Mouse (Mus musculus): ENCODE data around the gene Fbp1. TPM values are rescaled to one million over a fixed set of nuclear protein-coding genes. Genes with fewer than 3 reads are reported as not detected.
"Not testable (repeated sequence)": the region's sequence is repeated elsewhere in the genome, so short reads cannot be mapped to it uniquely, and the experiment has no call there.

Gene Fbp1
- polyA plus RNA-seq (2012; fragmentation: generic; extraction: Trizol): not detected

- Histone ChIP-seq H3K27me3 (ENCODE audit: control insufficient read depth, insufficient read depth, insufficient read length) (peaks cover 39% of the 10 kb centered on the region), H3K79me2 (ENCODE audit: control insufficient read depth, insufficient read depth) (no peaks in the 10 kb centered on the region), H3ac (ENCODE audit: control insufficient read depth, insufficient read length) (no peak within 1 kb of the TSS), H3K36me3 (ENCODE audit: control insufficient read depth, insufficient read depth) (no peaks in the 10 kb centered on the region), H3K4me2 (ENCODE audit: low read depth) (no peak within 1 kb of the TSS), H3K4me3 (no peak within 1 kb of the TSS)
- TF ChIP-seq CEBPB (IDR thresholded peaks at IDR 0.05; ENCODE audit: insufficient read depth, poor library complexity, severe bottlenecking): no peak
- TF ChIP-seq MYOD1 (IDR thresholded peaks at IDR 0.05; ENCODE audit: control insufficient read depth in 1 of 3, insufficient read length in 2 of 3, low read depth in 2 of 3): no peak
- no peak for TF ChIP-seq USF1 (IDR thresholded peaks at IDR 0.05; ENCODE audit: low read depth)
- no peak for TF ChIP-seq E2F4 (IDR thresholded peaks at IDR 0.05; ENCODE audit: insufficient read depth)
These were observed at the start of gene Fbp1 for GRCm38 (mm10) chr13:62887712-62888441. Fbp1 (minus strand) TSS chr13:62888282.

DNA sequence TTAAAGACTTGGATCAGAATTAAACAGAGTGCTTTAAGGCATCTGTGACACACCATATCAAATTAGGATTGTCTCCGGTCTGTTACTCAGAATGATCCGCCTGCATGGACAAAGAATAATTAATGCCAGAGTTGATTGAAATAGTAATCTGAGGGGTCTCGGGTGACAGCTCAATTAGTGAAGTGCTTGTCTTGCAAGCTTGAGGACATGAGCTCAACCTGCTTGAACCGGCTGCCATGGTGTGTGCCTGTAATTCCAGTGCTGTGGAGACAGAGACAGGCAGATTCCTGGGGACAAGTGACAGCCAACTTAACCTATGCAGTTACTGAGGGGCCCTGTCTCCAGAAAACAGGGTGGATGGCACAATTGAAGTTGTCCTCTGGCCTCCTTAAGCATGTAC is 44.4 kb upstream of the Fbp1 start:
- Histone ChIP-seq H3K79me2 (ENCODE audit: control insufficient read depth, insufficient read depth) (no peaks in the 10 kb centered on the region), H3K27me3 (ENCODE audit: control insufficient read depth, insufficient read depth, insufficient read length) (no peaks in the 10 kb centered on the region), H3K36me3 (ENCODE audit: control insufficient read depth, insufficient read depth) (no peaks in the 10 kb centered on the region), H3K4me2 (ENCODE audit: low read depth) (no peak overlapping the region), H3ac (ENCODE audit: control insufficient read depth, insufficient read length) (no peak overlapping the region), H3K4me3 (no peak overlapping the region)
- TF ChIP-seq MYOG (IDR thresholded peaks at IDR 0.05; ENCODE audit: control insufficient read depth in 1 of 3, insufficient read depth in 1 of 3, insufficient read length in 2 of 3, low read depth in 2 of 3): no peak
- TF ChIP-seq USF1 (IDR thresholded peaks at IDR 0.05; ENCODE audit: low read depth): no peak
- TF ChIP-seq TCF3 (IDR thresholded peaks at IDR 0.05; ENCODE audit: insufficient read length, low read depth): no peak
- TF ChIP-seq TCF12 (IDR thresholded peaks at IDR 0.05; ENCODE audit: insufficient read depth, poor library complexity, severe bottlenecking): no peak
- TF ChIP-seq POLR2AphosphoS2 (IDR thresholded peaks at IDR 0.05; ENCODE audit: insufficient read length, low read depth): no peak
- no peak for TF ChIP-seq E2F4 (IDR thresholded peaks at IDR 0.05; ENCODE audit: insufficient read depth)
- TF ChIP-seq SRF (IDR thresholded peaks at IDR 0.05; ENCODE audit: control insufficient read depth, insufficient read length, low read depth): no peak
- no peak for TF ChIP-seq MAX (IDR thresholded peaks at IDR 0.05; ENCODE audit: low read depth)
- TF ChIP-seq MYOD1 (IDR thresholded peaks at IDR 0.05; ENCODE audit: control insufficient read depth in 1 of 3, insufficient read length in 2 of 3, low read depth in 2 of 3): no peak
- TF ChIP-seq POLR2A (IDR thresholded peaks at IDR 0.05; ENCODE audit: insufficient read length, low read depth): no peak
- no peak for TF ChIP-seq CEBPB (IDR thresholded peaks at IDR 0.05; ENCODE audit: insufficient read depth, poor library complexity, severe bottlenecking)
- no peak for TF ChIP-seq REST (IDR thresholded peaks at IDR 0.05; ENCODE audit: insufficient read depth, insufficient read length)

DNA sequence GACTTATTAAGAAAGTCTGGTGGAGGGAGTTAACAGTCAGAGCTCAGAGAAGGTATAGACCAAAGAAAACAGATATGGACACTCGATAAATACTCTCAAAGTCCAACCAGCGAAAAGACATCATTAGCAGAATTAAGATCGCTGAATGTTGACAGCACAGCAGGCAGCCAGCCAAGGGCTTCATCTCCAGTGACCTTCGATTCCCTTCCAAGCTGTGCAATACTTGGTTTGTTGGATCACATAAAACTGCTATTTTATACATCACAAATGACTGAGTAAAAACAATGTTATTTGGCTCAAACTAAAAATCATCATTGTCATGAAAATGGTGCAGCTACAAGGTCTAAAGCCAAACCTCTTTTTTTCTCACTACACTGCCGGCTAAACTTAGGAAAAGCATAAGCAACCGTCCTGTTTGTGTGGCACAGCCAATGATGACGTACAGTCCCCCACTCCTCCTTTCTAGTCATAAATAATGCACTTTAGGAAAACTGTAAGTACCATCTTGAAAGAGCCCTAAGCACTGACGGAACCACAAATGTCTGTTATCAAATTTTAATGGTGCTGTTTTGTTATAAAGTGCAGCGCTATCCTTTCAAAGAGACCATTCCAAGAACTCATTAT is 41.8 kb upstream of the Fbp1 start:
- no peaks in the 10 kb centered on the region for H3K36me3 ChIP-seq (ENCODE audit: control insufficient read depth, insufficient read depth)
- no peaks in the 10 kb centered on the region for H3K27me3 ChIP-seq (ENCODE audit: control insufficient read depth, insufficient read depth, insufficient read length)
- no peak overlapping the region for H3K4me2 ChIP-seq (ENCODE audit: low read depth)
- TF ChIP-seq MYOD1 (IDR thresholded peaks at IDR 0.05; ENCODE audit: control insufficient read depth in 1 of 3, insufficient read length in 2 of 3, low read depth in 2 of 3) (no peak), POLR2A (IDR thresholded peaks at IDR 0.05; ENCODE audit: insufficient read length, low read depth) (no peak), MYOG (IDR thresholded peaks at IDR 0.05; ENCODE audit: control insufficient read depth in 1 of 3, insufficient read depth in 1 of 3, insufficient read length in 2 of 3, low read depth in 2 of 3) (no peak), USF1 (IDR thresholded peaks at IDR 0.05; ENCODE audit: low read depth) (no peak), REST (IDR thresholded peaks at IDR 0.05; ENCODE audit: insufficient read depth, insufficient read length) (no peak)
- no peak overlapping the region for H3ac ChIP-seq (ENCODE audit: control insufficient read depth, insufficient read length)
- H3K79me2 ChIP-seq (ENCODE audit: control insufficient read depth, insufficient read depth): no peaks in the 10 kb centered on the region
- H3K4me3 ChIP-seq: no peak overlapping the region

DNA sequence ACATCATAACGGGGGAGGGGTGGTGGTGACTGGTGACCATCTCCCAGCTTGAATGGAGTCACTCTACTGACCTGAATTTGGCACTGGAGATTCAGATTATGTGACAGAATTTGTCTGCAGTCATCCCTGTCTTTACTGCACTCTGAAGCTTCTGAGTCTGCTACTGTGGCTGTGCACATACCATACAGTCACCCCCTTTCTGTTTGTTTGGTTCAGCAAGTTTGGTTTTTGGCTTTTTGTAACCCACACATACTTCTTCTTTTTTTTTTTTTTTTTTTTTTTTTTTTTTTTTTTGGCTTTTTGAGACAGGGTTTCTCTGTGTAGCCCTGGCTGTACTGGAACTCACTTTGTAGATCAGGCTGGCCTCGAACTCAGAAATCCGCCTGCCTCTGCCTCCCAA is 41.1 kb upstream of the Fbp1 start:
- H3K36me3 ChIP-seq (ENCODE audit: control insufficient read depth, insufficient read depth); H3K79me2 ChIP-seq (ENCODE audit: control insufficient read depth, insufficient read depth); H3K4me3 ChIP-seq; H3K4me2 ChIP-seq (ENCODE audit: low read depth); H3ac ChIP-seq (ENCODE audit: control insufficient read depth, insufficient read length); H3K27me3 ChIP-seq (ENCODE audit: control insufficient read depth, insufficient read depth, insufficient read length): not testable (repeated sequence)

DNA sequence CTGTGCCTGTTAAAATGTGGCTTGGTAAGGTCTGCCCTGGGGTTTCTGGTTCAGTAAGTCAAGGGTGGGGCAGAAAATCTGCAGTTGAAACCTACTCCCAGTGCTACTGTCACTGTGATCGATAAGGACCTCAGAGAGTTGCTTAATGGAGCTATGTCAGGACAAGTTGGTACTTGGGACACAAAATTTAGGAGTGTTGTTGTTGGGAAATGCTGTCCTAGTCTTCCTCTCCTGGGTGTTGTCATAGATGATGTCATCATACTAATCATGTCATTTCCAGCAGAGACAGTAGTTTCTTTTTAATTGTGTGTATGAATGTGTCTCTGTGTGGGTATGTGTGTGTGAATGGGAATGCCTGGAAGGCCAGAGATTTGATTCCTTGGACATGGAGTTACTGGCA is 39.4 kb upstream of the Fbp1 start:
- Histone ChIP-seq H3K36me3 (ENCODE audit: control insufficient read depth, insufficient read depth) (no peaks in the 10 kb centered on the region), H3K27me3 (ENCODE audit: control insufficient read depth, insufficient read depth, insufficient read length) (no peaks in the 10 kb centered on the region), H3K4me3 (no peak overlapping the region), H3K4me2 (ENCODE audit: low read depth) (no peak overlapping the region), H3ac (ENCODE audit: control insufficient read depth, insufficient read length) (no peak overlapping the region), H3K79me2 (ENCODE audit: control insufficient read depth, insufficient read depth) (no peaks in the 10 kb centered on the region)
- TF ChIP-seq MYOG (IDR thresholded peaks at IDR 0.05; ENCODE audit: control insufficient read depth in 1 of 3, insufficient read depth in 1 of 3, insufficient read length in 2 of 3, low read depth in 2 of 3): no peak
- TF ChIP-seq USF1 (IDR thresholded peaks at IDR 0.05; ENCODE audit: low read depth): no peak
- no peak for TF ChIP-seq POLR2A (IDR thresholded peaks at IDR 0.05; ENCODE audit: insufficient read length, low read depth)
- TF ChIP-seq TCF12 (IDR thresholded peaks at IDR 0.05; ENCODE audit: insufficient read depth, poor library complexity, severe bottlenecking): no peak
- no peak for TF ChIP-seq REST (IDR thresholded peaks at IDR 0.05; ENCODE audit: insufficient read depth, insufficient read length)
- TF ChIP-seq E2F4 (IDR thresholded peaks at IDR 0.05; ENCODE audit: insufficient read depth): no peak
- TF ChIP-seq POLR2AphosphoS2 (IDR thresholded peaks at IDR 0.05; ENCODE audit: insufficient read length, low read depth): no peak
- TF ChIP-seq SRF (IDR thresholded peaks at IDR 0.05; ENCODE audit: control insufficient read depth, insufficient read length, low read depth): no peak
- TF ChIP-seq TCF3 (IDR thresholded peaks at IDR 0.05; ENCODE audit: insufficient read length, low read depth): no peak
- TF ChIP-seq MYOD1 (IDR thresholded peaks at IDR 0.05; ENCODE audit: control insufficient read depth in 1 of 3, insufficient read length in 2 of 3, low read depth in 2 of 3): no peak
- no peak for TF ChIP-seq CEBPB (IDR thresholded peaks at IDR 0.05; ENCODE audit: insufficient read depth, poor library complexity, severe bottlenecking)
- TF ChIP-seq MAX (IDR thresholded peaks at IDR 0.05; ENCODE audit: low read depth): no peak

Measured in myocyte (in vitro differentiated cells).